Mouse (Mus musculus) heart, postnatal 0 days (tissue): ENCODE data around the gene Arl6ip1. TPM values are rescaled to one million over a fixed set of nuclear protein-coding genes. Genes with fewer than 3 reads are reported as not detected.
"Not testable (repeated sequence)": the region's sequence is repeated elsewhere in the genome, so short reads cannot be mapped to it uniquely, and the experiment has no call there.

Experiments used
- ATAC-seq: fragments of 200-750 bp; cut with Nextera tagmentation; 2 replicates; pipeline ENCODE4 v1.8.0; 2017; ENCODE audit warnings: low read depth, moderate number of reproducible peaks, moderate library complexity; ENCODE audit not compliant: insufficient read depth
- DNase-seq: peaks from one replicate; pipeline ENCODE4 v3.0.0-alpha.2; 2016; ENCODE audit warnings: low spot score
- H3K27ac ChIP-seq: fragments of 300-500 bp; sonication (generic); 2 replicates; pipeline ENCODE4 v1.5.1; 2014; ENCODE audit warnings: low read depth, mild to moderate bottlenecking
- H3K27me3 ChIP-seq: fragments of 300-500 bp; sonication (generic); 2 replicates; pipeline ENCODE4 v1.6.1; 2014; ENCODE audit warnings: low read length, mixed read lengths; ENCODE audit not compliant: control insufficient read depth, insufficient read depth
- H3K36me3 ChIP-seq: fragments of 300-500 bp; sonication (generic); replicated peaks from 2 replicates; pipeline ENCODE4 v1.6.1; 2014; ENCODE audit warnings: low read length, mixed read lengths; ENCODE audit not compliant: control insufficient read depth, insufficient read depth
- H3K4me1 ChIP-seq: fragments of 300-500 bp; sonication (generic); 2 replicates; pipeline ENCODE4 v1.6.1; 2014; ENCODE audit warnings: antibody characterized with exemption; ENCODE audit not compliant: control insufficient read depth, insufficient read depth
- H3K4me2 ChIP-seq: fragments of 300-500 bp; sonication (generic); 2 replicates; pipeline ENCODE4 v1.6.1; 2014; ENCODE audit warnings: low read depth, mild to moderate bottlenecking, low read length, moderate library complexity
- H3K4me3 ChIP-seq: fragments of 300-500 bp; sonication (generic); 2 replicates; pipeline ENCODE4 v1.5.1; 2014; ENCODE audit warnings: low read depth, low read length
- H3K9ac ChIP-seq: fragments of 300-500 bp; sonication (generic); replicated peaks from 2 replicates; pipeline ENCODE4 v1.6.1; 2014; ENCODE audit warnings: low read depth, low read length, mixed read lengths
- H3K9me3 ChIP-seq: fragments of 300-500 bp; sonication (generic); replicated peaks from 2 replicates; pipeline ENCODE4 v1.6.1; 2016; ENCODE audit warnings: low read length; ENCODE audit not compliant: control insufficient read depth
- CTCF ChIP-seq: IDR thresholded peaks from 2 replicates; pipeline ENCODE4 v1.5.1; 2016; ENCODE audit warnings: antibody characterized with exemption, control low read depth, low read depth
- EP300 ChIP-seq: IDR thresholded peaks from 2 replicates; pipeline ENCODE4 v1.6.1; 2016; ENCODE audit warnings: antibody characterized with exemption, low read depth
- WGBS: fragments of 180-500 bp; shearing (Covaris S2); extraction: QIAGEN DNeasy Blood & Tissue Kit; methylation state at CpG from one replicate; pipeline ENCODE4 v1.1.7; 2014; 5-methylcytosine and 5-hydroxymethylcytosine counted together
- polyA plus RNA-seq: library from polyadenylated mRNA; unstranded; fragments of >200 nt; fragmentation: Nextera tagmentation; extraction: Ambion mirVana; gene quantifications from 2 replicates; pipeline ENCODE4 v1.2.1, GENCODE M21; 2015
- total RNA-seq: library from RNA; depleted of rRNA; stranded (reverse); fragments of >200 nt; gene quantifications from 2 replicates; pipeline ENCODE4 v1.2.3, GENCODE M21; 2014; ENCODE audit warnings: low replicate concordance; rRNA removed

Gene Arl6ip1
- 125 and 331 TPM in 2 replicates for total RNA-seq
- 141 and 159 TPM in 2 replicates for polyA plus RNA-seq

DNA sequence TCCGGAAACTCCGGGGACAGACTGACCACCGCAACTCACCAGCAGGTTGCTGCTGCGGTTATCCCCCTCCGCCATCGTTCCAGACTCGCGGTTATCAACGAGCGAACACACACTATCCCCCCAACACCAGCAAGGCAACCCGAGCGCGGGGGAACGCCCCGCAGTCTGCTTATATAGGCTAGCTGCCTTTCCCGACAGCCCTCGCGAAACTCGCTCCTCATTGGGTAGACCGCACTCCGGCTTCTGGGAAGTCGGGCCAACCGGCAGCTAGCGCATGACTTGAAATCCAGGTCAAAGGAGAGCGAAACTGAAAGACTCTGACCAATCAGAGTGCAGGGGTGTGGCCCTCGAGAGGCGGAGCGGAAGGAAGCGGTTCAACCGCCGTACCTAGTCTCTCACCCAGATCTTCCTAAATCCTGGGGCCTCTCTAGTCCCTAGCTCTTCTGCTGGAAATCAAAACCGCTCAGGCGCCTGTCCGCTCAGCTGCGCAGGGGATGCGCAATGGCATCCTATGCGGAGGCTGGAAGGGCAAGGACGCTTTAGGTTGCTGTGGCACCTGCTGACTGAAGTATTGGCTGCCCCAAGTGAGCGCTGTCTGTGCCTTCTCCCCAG lies at the start of gene Arl6ip1:
Arl6ip1 (minus strand) TSS at position 233 of the 612 bp plus-strand sequence.
- Histone ChIP-seq H3K4me3 (peak within 1 kb of the TSS; percentile 88), H3K4me2 (peak within 1 kb of the TSS; percentile 68), H3K27ac (peak within 1 kb of the TSS; percentile 90), H3K36me3 (peaks cover 12% of the 10 kb centered on the region), H3K4me1 (peaks cover 17% of the 10 kb centered on the region), H3K9ac (peak within 1 kb of the TSS; percentile 92), H3K9me3 (no peaks in the 10 kb centered on the region), H3K27me3 (no peaks in the 10 kb centered on the region)
- ATAC-seq (peak; percentile 97), DNase-seq (peak; percentile 99)
- WGBS = under 1% methylated on average over 39 of the region's 39 CpGs
- TF ChIP-seq EP300 = peak; percentile 92
- TF ChIP-seq CTCF = no peak

DNA sequence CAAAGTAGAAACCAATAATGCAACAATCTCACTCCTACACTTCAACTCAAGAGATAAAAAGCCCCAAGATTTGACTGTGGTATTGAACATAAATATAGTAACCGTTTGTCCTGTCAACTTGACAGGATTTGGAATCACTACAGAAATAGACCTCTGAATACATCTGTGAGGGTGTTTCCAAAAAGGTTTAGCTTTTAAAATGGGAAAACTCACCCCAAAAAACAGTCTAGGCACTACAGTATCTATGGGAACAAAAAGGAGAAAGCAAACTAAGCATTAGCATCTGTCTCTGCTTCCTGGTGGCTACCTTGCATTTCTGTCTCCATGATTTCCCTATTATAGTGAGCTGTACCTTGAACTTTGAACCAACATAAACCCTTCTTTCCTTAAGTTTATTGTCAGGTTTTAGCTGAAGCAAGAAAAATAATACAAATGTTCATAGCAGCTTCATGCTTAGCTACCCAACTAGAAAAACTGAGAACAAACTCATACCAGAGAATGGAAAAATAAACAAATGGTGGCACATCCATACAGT lies 46.4 kb upstream of the Arl6ip1 start:
- WGBS = 44% methylated on average over 1 of the region's 1 CpGs
- no peak overlapping the region for H3K9ac ChIP-seq

DNA sequence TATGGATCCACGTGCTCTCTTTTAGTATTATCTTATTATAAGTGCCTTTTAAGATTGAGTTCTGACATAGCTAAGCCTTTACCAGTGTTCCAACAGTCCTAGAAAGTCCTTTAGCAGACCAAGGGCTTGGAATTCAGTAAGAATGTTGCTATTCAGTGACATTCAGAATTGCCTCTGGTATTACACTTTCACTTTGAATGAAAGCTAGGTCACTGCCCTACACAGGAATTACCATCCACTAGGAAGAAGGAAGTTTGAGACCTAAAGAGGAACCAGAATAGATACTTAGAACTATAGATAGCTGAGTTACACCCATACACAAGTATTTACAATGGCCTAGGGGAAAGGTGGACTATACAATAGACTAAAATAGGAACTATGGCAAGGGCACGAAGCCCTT lies 40.7 kb upstream of the Arl6ip1 start:
- H3K36me3 ChIP-seq = peaks cover 77% of the 10 kb centered on the region
- ATAC-seq, H3K4me1 ChIP-seq, H3K27ac ChIP-seq, DNase-seq, H3K9ac ChIP-seq, H3K4me3 ChIP-seq, H3K27me3 ChIP-seq, H3K4me2 ChIP-seq, H3K9me3 ChIP-seq: not testable (repeated sequence)
- WGBS = 72% methylated on average over 2 of the region's 2 CpGs

More for the DNA sequence above, 46.4 kb upstream of the Arl6ip1 start:
- H3K27ac ChIP-seq = no peak overlapping the region
- H3K36me3 ChIP-seq = peaks cover 70% of the 10 kb centered on the region
- H3K4me2 ChIP-seq = no peak overlapping the region
- no peaks in the 10 kb centered on the region for H3K27me3 ChIP-seq
- DNase-seq = no peak
- TF ChIP-seq CTCF (no peak), EP300 (no peak)
- H3K9me3 ChIP-seq = no peaks in the 10 kb centered on the region
- ATAC-seq = no peak
- no peak overlapping the region for H3K4me3 ChIP-seq
- H3K4me1 ChIP-seq = peaks cover 2% of the 10 kb centered on the region

DNA sequence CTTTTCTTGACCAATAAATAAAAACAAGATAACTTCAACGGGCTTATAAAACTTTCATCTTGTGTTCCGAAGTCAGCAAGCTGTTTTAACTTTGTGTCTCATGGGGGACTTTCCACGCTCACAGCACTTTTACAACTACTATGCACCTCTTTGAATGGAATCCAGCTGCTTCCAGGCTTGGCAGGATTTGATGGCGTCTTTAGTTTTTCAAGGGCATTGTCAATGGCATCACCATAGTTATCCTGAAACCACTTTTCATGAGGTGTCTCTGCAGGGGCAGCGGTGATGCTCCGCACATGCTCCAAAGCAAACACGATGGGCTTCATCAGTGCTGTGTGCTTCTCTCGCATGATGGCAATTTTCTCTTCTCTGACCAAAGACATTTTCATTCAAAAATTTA lies 33.5 kb upstream of the Arl6ip1 start:
- DNase-seq = no peak
- Histone ChIP-seq H3K9ac (no peak overlapping the region), H3K27ac (no peak overlapping the region), H3K9me3 (no peaks in the 10 kb centered on the region), H3K4me1 (no peaks in the 10 kb centered on the region), H3K4me3 (no peak overlapping the region), H3K36me3 (peaks cover 72% of the 10 kb centered on the region), H3K4me2 (no peak overlapping the region), H3K27me3 (no peaks in the 10 kb centered on the region)
- WGBS = 89% methylated on average over 8 of the region's 8 CpGs
- TF ChIP-seq EP300 (no peak), CTCF (no peak)
- no peak for ATAC-seq

DNA sequence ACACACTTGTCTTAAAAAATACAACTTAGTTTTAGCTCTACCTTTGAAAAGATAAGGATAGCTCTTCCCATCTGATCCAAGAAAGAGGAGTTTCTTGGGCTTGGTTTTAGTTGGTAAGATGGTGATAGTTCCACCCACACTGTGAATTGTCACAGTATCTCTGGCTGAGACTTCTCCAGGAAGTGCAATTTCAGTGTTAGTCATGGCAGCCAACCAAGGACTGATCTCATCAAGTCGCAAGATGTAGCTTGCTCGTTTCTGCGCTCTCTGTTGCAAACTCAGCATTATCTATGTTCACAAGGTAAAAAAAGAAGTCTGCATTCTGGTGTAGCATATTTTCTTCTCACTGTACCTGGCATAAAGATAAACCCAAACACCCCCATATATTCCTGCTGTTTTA lies 30.7 kb upstream of the Arl6ip1 start:
- DNase-seq = no peak
- no peaks in the 10 kb centered on the region for H3K27me3 ChIP-seq
- H3K36me3 ChIP-seq = peaks cover 73% of the 10 kb centered on the region
- H3K9me3 ChIP-seq = no peaks in the 10 kb centered on the region
- TF ChIP-seq CTCF = no peak
- TF ChIP-seq EP300 = no peak
- H3K4me3 ChIP-seq = no peak overlapping the region
- H3K9ac ChIP-seq = no peak overlapping the region
- H3K4me2 ChIP-seq = no peak overlapping the region
- 73% methylated on average over 3 of the region's 3 CpGs for WGBS
- no peak overlapping the region for H3K27ac ChIP-seq
- H3K4me1 ChIP-seq = no peaks in the 10 kb centered on the region
- no peak for ATAC-seq

DNA sequence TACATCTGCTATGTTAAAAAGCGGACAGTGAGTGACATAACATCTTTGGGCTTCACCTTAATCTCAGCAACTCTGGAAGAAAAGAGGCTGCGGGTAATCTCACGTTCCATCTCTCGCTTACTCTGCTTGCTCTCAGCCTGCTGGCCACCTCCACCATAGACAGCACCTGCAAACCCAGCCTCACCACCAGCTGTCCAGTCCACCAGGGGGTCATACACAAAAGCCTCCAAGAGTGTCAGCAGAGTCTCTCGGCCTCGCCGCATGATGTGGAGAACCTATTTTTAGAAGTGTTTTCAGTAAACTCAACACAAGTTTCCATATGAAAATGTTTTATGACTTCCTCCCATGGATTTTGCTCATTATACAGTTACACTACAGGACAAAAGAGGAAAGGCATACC lies 27.0 kb upstream of the Arl6ip1 start:
- 63% methylated on average over 7 of the region's 7 CpGs for WGBS
- TF ChIP-seq CTCF = no peak
- TF ChIP-seq EP300 = no peak
- peak; percentile 19 for DNase-seq

More for the DNA sequence above, 27.0 kb upstream of the Arl6ip1 start:
- H3K4me2 ChIP-seq = no peak overlapping the region
- H3K4me3 ChIP-seq = no peak overlapping the region
- H3K36me3 ChIP-seq = peaks cover 92% of the 10 kb centered on the region
- H3K27ac ChIP-seq = no peak overlapping the region
- H3K27me3 ChIP-seq = no peaks in the 10 kb centered on the region
- no peak overlapping the region for H3K9ac ChIP-seq
- H3K4me1 ChIP-seq = no peaks in the 10 kb centered on the region
- H3K9me3 ChIP-seq = no peaks in the 10 kb centered on the region
- no peak for ATAC-seq
